Mouse (Mus musculus): ENCODE results near the gene Faf2. TPM values are rescaled to one million over a fixed set of nuclear protein-coding genes. Genes with fewer than 3 reads are reported as not detected.
"Not testable (repeated sequence)": the region's sequence is repeated elsewhere in the genome, so short reads cannot be mapped to it uniquely, and the experiment has no call there.

The Faf2 gene
- polyA plus RNA-seq, 1 experiment from 2014 or later: 80.1 TPM

- peak; percentile 26 for DNase-seq (ENCODE audit: extremely low spot score, low spot score)
- WGBS: 6% methylated on average over 13 of the region's 13 CpGs
- Histone ChIP-seq H3K27ac (peak overlapping the region; percentile 76), H3K27me3 (ENCODE audit: poor library complexity, severe bottlenecking) (peaks cover 60% of the 10 kb centered on the region), H3K4me3 (peak overlapping the region; percentile 68), H3K9me3 (no peaks in the 10 kb centered on the region), H3K4me1 (peaks cover 28% of the 10 kb centered on the region), H3K36me3 (replicated peaks) (no peaks in the 10 kb centered on the region)
Observed at GRCm38 (mm10) chr13:54610613-54610971, 11.0 kb upstream of the Faf2 start.

GRCm38 (mm10) chr13:54610972-54611754 is 10.4 kb upstream of the Faf2 start, which contains the start of gene Cltb:
TSS of gene Cltb (minus strand) at chr13:54611344.
- no peaks in the 10 kb centered on the region for H3K9me3 ChIP-seq
- H3K36me3 ChIP-seq (replicated peaks): no peaks in the 10 kb centered on the region
- H3K4me3 ChIP-seq: peak within 1 kb of the TSS; percentile 68
- H3K27me3 ChIP-seq (ENCODE audit: poor library complexity, severe bottlenecking): peaks cover 54% of the 10 kb centered on the region
- peaks cover 28% of the 10 kb centered on the region for H3K4me1 ChIP-seq
- DNase-seq (ENCODE audit: extremely low spot score, low spot score): peak; percentile 76
- under 1% methylated on average over 66 of the region's 66 CpGs for WGBS
- H3K27ac ChIP-seq: peak within 1 kb of the TSS; percentile 76

GRCm38 (mm10) chr13:54613141-54613540 is 8.4 kb upstream of the Faf2 start:
- Histone ChIP-seq H3K4me1 (peaks cover 28% of the 10 kb centered on the region), H3K27me3 (ENCODE audit: poor library complexity, severe bottlenecking) (peaks cover 36% of the 10 kb centered on the region)
- not testable (repeated sequence) for DNase-seq (ENCODE audit: extremely low spot score, low spot score); H3K27ac ChIP-seq; H3K9me3 ChIP-seq; H3K4me3 ChIP-seq; H3K36me3 ChIP-seq (replicated peaks)
- 88% methylated on average over 8 of the region's 8 CpGs for WGBS

GRCm38 (mm10) chr13:54616307-54616706 is 5.3 kb upstream of the Faf2 start:
- H3K9me3 ChIP-seq: no peaks in the 10 kb centered on the region
- no peaks in the 10 kb centered on the region for H3K36me3 ChIP-seq (replicated peaks)
- peaks cover 8% of the 10 kb centered on the region for H3K4me1 ChIP-seq
- no peak overlapping the region for H3K27ac ChIP-seq
- DNase-seq (ENCODE audit: extremely low spot score, low spot score): no peak
- 86% methylated on average over 8 of the region's 8 CpGs for WGBS
- H3K27me3 ChIP-seq (ENCODE audit: poor library complexity, severe bottlenecking): peaks cover 4% of the 10 kb centered on the region
- H3K4me3 ChIP-seq: no peak overlapping the region

GRCm38 (mm10) chr13:54616998-54617397 is 4.6 kb upstream of the Faf2 start:
- peaks cover 4% of the 10 kb centered on the region; the same call in 1 of the 2 replicates for H3K4me1 ChIP-seq
- 74% methylated on average over 6 of the region's 6 CpGs for WGBS
- no peaks in the 10 kb centered on the region for H3K9me3 ChIP-seq
- H3K4me3 ChIP-seq: no peak overlapping the region
- no peaks in the 10 kb centered on the region for H3K36me3 ChIP-seq (replicated peaks)
- DNase-seq (ENCODE audit: extremely low spot score, low spot score): no peak
- no peak overlapping the region for H3K27ac ChIP-seq
- peaks cover 2% of the 10 kb centered on the region; the same call in 1 of the 2 replicates for H3K27me3 ChIP-seq (ENCODE audit: poor library complexity, severe bottlenecking)

GRCm38 (mm10) chr13:54621960-54622521 is 457 bp downstream of the Faf2 start:
- H3K4me3 ChIP-seq: peak overlapping the region; percentile 97
- no peaks in the 10 kb centered on the region for H3K27me3 ChIP-seq (ENCODE audit: poor library complexity, severe bottlenecking)
- H3K36me3 ChIP-seq (replicated peaks): peaks cover 26% of the 10 kb centered on the region
- peak; percentile 48 for DNase-seq (ENCODE audit: extremely low spot score, low spot score)
- H3K9me3 ChIP-seq: no peaks in the 10 kb centered on the region
- peak overlapping the region; percentile 98 for H3K27ac ChIP-seq
- 2% methylated on average over 27 of the region's 27 CpGs for WGBS
- H3K4me1 ChIP-seq: peaks cover 27% of the 10 kb centered on the region

GRCm38 (mm10) chr13:54629128-54629527 is 7.5 kb downstream of the Faf2 start:
- peaks cover 6% of the 10 kb centered on the region; the same call in 1 of the 2 replicates for H3K4me1 ChIP-seq
- no peak overlapping the region for H3K4me3 ChIP-seq
- H3K27ac ChIP-seq: no peak overlapping the region
- 91% methylated on average over 4 of the region's 4 CpGs for WGBS
- H3K9me3 ChIP-seq: no peaks in the 10 kb centered on the region
- no peak for DNase-seq (ENCODE audit: extremely low spot score, low spot score)
- H3K36me3 ChIP-seq (replicated peaks): peaks cover 72% of the 10 kb centered on the region
- H3K27me3 ChIP-seq (ENCODE audit: poor library complexity, severe bottlenecking): no peaks in the 10 kb centered on the region

- H3K4me3 ChIP-seq: no peak overlapping the region
- no peaks in the 10 kb centered on the region for H3K9me3 ChIP-seq
- H3K27me3 ChIP-seq (ENCODE audit: poor library complexity, severe bottlenecking): no peaks in the 10 kb centered on the region
- no peak overlapping the region for H3K27ac ChIP-seq
- no peak for DNase-seq (ENCODE audit: extremely low spot score, low spot score)
- WGBS: 89% methylated on average over 3 of the region's 3 CpGs
- no peaks in the 10 kb centered on the region for H3K4me1 ChIP-seq
- peaks cover 78% of the 10 kb centered on the region for H3K36me3 ChIP-seq (replicated peaks)
Observed at GRCm38 (mm10) chr13:54632731-54633277, 11.2 kb downstream of the Faf2 start.

GRCm38 (mm10) chr13:54635011-54635410 is 13.4 kb downstream of the Faf2 start:
- DNase-seq (ENCODE audit: extremely low spot score, low spot score): no peak
- Histone ChIP-seq H3K9me3 (no peaks in the 10 kb centered on the region), H3K27ac (no peak overlapping the region), H3K36me3 (replicated peaks) (peaks cover 88% of the 10 kb centered on the region), H3K4me3 (no peak overlapping the region), H3K4me1 (no peaks in the 10 kb centered on the region), H3K27me3 (ENCODE audit: poor library complexity, severe bottlenecking) (no peaks in the 10 kb centered on the region)
- WGBS: 94% methylated on average over 3 of the region's 3 CpGs

GRCm38 (mm10) chr13:54650461-54650860 is 28.9 kb downstream of the Faf2 start:
- Histone ChIP-seq H3K27me3 (ENCODE audit: poor library complexity, severe bottlenecking) (no peaks in the 10 kb centered on the region), H3K4me3 (no peak overlapping the region), H3K27ac (no peak overlapping the region), H3K36me3 (replicated peaks) (peaks cover 100% of the 10 kb centered on the region), H3K9me3 (no peaks in the 10 kb centered on the region), H3K4me1 (no peaks in the 10 kb centered on the region)
- WGBS: 94% methylated on average over 3 of the region's 3 CpGs
- DNase-seq (ENCODE audit: extremely low spot score, low spot score): no peak

GRCm38 (mm10) chr13:54660877-54661276 is 39.3 kb downstream of the Faf2 start:
- 65% methylated on average over 5 of the region's 5 CpGs for WGBS
- Histone ChIP-seq H3K4me3 (no peak overlapping the region), H3K27ac (no peak overlapping the region), H3K27me3 (ENCODE audit: poor library complexity, severe bottlenecking) (no peaks in the 10 kb centered on the region), H3K4me1 (no peaks in the 10 kb centered on the region), H3K9me3 (no peaks in the 10 kb centered on the region), H3K36me3 (replicated peaks) (peaks cover 90% of the 10 kb centered on the region)
- no peak for DNase-seq (ENCODE audit: extremely low spot score, low spot score)

- H3K4me1 ChIP-seq: no peaks in the 10 kb centered on the region
- WGBS: 90% methylated on average over 12 of the region's 12 CpGs
- DNase-seq (ENCODE audit: extremely low spot score, low spot score): no peak
- H3K27ac ChIP-seq: no peak overlapping the region
- no peak overlapping the region for H3K4me3 ChIP-seq
- peaks cover 90% of the 10 kb centered on the region for H3K36me3 ChIP-seq (replicated peaks)
- H3K9me3 ChIP-seq: no peaks in the 10 kb centered on the region
- H3K27me3 ChIP-seq (ENCODE audit: poor library complexity, severe bottlenecking): no peaks in the 10 kb centered on the region
Observed at GRCm38 (mm10) chr13:54661358-54661757, 39.8 kb downstream of the Faf2 start.

GRCm38 (mm10) chr13:54663999-54664398 is 42.4 kb downstream of the Faf2 start:
- peaks cover 84% of the 10 kb centered on the region for H3K36me3 ChIP-seq (replicated peaks)
- WGBS: 89% methylated on average over 4 of the region's 4 CpGs

More at GRCm38 (mm10) chr13:54663999-54664398, 42.4 kb downstream of the Faf2 start:
- no peak for DNase-seq (ENCODE audit: extremely low spot score, low spot score)
- H3K9me3 ChIP-seq: no peaks in the 10 kb centered on the region; the same call in 1 of the 2 replicates
- no peaks in the 10 kb centered on the region for H3K27me3 ChIP-seq (ENCODE audit: poor library complexity, severe bottlenecking)
- no peaks in the 10 kb centered on the region for H3K4me1 ChIP-seq
- no peak overlapping the region for H3K27ac ChIP-seq
- H3K4me3 ChIP-seq: no peak overlapping the region

Data from forebrain, embryonic 10.5 days (tissue).